Mouse (Mus musculus) kidney, postnatal 4 days (tissue): Measurements from ENCODE around the gene R3hdm1.
"Not testable (repeated sequence)": the region's sequence is repeated elsewhere in the genome, so short reads cannot be mapped to it uniquely, and the experiment has no call there.

Source experiments
- DNase-seq, 2 experiments: peaks; one replicate each; pipeline ENCODE4 v3.0.0; 2021; ENCODE audit warnings: mixed read lengths in 2 of 2

R3hdm1 gene

DNA sequence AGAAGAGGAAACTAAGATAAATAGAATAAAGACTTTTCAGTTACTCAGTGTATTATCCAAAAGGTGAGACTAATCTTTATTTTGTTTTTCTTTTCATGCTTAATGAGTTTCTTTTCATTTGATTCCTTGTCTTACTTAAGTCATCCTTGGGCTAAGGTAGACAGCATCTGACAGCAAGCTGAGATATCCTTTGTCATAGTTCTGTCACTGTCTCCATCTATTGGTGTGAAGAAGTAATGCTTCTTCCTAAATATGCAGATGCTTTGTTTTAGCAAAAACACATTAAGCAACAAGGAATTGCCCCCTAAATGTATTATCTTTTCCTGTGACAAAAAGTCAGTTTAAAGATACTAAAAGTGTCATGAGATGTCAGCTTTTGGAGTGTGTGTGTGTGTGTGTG lies 37.9 kb downstream of the R3hdm1 start:
- DNase-seq: no peak

DNA sequence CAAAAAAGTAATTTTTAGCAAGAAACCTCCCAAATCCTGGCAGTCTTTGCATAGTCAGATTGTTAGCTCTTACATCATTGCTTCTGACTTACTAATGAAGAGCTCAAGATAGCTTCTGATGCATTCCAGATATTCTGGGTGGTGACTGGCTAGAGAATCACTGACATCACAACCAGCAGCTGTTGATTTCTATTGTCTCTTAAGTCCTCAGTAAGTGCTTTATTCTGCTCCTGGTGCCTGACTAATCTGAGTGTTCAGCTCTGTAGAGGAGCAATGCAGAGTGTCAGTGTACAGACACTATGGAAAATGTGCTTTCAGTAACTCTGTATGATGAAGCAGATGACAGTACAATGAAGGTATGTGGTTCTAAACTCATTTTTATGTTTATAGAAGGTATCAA lies 38.6 kb downstream of the R3hdm1 start:
- DNase-seq: no peak

DNA sequence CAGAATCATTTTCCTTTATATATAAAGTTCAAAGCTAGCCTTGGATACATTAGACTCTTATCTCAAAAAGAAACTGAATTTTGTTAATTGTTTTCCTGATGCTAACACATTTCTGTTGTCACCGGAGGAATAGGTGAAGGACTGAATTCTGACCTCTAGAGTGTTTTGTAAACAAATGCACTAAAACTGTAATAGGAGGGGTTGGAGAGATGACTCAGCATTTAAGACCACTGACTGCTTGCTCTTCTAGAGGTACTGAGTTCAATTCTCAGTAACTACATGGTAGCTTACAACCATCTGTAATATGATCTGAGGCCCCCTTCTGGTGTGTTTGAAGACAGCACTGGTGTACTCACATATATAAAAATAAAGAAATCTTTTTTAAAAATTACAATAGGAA lies 63.9 kb downstream of the R3hdm1 start:
- DNase-seq: no peak

DNA sequence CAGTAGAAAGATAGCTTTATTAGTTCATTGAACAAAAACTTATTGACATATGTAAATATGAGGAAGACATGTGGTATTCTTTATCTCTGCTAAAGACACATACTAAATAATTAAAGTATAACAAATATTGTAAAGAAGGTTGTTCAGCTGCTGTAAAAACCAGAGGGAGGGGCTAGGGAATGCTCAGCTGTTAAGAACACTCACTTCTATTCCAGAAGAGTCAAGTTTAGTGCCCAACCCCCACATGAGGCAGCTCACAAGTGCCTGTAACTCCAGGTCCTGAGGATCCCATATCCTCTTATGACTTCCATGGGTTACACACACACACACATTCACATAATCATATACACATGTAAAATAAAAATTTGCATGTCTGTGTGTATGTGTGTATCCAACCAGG lies 67.0 kb downstream of the R3hdm1 start:
- DNase-seq: no peak

DNA sequence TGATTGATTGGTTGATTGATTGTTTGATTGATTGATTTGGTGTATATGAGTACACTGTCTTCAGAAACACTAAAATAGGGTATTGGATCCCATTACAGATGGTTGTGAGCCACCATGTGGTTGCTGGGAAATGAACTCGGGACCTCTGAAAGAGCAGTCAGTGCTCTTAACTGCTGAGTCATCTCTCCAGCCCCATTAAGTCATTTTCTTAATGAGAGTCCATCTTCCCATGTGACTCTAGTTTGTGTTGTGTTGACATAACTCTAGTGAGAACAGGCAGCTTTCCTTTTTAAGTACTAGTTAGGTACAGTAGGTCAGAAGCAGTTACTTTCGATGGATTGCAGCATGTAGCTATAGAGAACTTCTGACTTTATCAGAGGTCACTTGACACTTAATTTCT lies 88.3 kb downstream of the R3hdm1 start:
- no peak for DNase-seq

DNA sequence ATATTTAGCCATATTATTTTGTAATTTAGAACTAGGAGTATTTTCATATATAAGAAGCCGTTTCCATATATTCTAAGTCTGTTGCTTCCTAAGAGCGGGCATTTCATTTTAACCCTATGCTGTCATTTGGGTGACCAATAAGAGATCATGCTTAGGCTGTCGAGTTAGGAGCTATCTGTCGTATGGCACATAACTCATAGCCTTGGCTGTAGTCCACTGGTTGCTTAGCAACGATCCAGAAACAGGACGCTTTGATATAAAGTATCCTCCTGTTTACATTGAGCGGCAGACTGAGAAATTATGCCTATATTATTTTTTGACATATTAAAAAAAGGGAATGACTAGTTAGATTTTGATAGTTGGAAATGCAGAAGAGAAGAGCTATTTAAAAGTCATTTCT lies 89.3 kb downstream of the R3hdm1 start:
- no peak for DNase-seq

DNA sequence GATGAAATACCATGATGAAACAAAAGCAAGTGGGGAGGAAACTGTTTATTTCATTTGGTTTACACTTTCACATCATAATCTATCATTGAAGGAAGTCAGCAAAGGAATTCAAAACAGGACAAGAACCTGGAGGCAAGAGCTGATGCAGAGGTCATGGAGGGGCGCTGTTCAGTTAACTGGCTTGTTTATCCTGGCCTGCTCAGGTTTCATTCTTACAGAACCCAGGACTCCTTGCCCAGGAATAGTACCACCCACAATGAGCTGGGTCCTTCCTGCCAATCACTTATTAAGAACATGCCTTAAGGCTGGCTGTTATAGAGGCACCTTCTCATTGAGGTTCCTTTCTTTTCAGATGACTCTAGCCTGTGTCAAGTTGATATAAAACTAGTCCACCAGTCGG lies 90.9 kb downstream of the R3hdm1 start:
- no peak for DNase-seq

DNA sequence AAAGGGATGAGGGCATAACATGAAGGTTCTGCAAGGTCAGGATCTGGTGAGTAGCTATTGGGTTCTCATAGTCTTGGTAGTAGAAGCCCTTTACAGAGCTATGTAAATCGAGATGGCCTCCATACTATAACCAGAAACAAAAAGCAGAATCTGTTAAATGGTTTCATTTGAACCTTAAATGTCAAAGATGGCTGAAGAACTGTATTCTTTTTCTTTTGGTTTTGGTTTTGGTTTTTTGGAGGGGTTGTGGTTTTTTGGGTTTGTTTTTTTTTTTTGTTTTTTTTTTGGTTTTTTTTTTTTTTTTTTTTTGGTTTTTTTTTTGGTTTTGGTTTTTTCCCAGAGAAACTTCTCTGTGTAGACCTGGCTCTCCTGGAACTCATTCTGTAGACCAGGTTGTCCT lies 94.3 kb downstream of the R3hdm1 start:
- no peak for DNase-seq

DNA sequence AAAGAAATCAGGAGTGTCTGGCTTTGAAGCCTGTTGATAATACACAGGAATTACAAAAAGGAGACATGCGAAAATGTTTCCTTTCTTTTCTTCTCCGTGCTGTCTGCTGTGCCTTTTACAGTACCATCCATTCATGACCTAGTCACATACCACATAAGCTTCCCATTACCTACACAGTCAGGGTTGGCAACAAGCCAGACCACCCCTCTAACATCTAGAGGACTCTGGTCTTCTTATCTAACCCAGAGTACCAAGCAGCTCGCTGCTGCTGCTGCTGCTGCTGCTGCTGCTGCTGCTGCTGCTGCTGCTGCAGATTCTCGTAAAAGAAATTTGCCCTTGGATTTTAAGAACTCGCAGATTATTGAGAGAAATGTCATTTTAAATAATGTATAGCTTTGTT lies 110.2 kb downstream of the R3hdm1 start:
- DNase-seq: peak in 1 of 2 experiments; percentile 4

DNA sequence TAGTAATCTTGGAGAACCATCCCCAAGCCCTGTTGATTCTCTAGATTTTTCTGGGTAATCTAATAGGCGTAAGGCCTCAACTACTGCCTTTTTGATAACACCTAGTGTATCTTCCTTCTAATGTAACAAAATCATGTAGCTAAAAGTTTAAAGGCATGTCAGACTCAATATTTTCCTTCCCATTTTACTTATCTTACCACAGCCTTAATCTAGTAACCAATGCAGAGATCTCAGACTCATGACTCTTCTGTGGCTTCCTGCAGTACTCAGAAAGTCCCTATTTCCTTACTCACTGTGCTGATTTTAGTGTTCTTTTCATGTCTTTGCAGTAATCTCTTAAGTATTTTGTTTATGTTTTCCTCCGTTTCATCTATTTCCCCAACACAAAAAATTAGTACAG lies 118.8 kb downstream of the R3hdm1 start:
- no peak for DNase-seq

DNA sequence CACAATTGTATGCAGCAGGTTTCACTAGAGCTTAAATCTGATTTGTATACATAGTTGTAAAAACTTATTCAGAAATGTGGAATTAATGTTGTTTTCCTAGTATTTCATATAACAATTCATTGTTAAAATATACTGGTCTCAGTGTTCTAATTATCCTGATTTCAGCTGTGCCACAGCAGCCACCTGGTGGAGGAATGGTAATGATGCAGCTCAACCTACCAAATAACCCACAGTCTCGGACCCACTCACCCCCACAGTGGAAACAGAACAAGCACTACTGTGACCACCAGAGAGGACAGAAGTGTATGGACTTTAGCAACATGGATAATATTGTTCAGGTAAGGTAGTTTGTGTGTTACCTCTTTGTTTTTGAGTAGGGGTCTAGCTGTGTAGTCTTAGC lies 120.2 kb downstream of the R3hdm1 start:
- peak; percentile 8 to 14 for DNase-seq

DNA sequence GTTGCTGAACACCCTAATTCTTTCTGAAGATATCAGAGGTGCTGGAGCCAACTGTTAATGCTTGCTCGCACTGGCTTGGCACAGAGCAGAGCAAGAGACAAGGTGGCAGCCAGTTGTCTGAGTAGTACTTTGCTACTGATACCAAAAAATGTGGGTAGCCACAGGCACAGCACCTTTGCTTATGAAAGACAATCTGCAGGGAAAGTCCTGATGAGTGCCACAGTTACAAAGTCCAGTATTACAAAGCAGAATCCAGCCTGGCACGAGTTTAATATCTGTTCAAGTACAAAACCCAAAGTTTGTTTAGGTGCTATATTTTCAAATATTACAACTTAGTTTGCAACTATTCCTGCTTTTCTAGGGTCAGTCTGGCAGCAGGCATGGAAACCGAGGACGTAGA lies 132.1 kb downstream of the R3hdm1 start:
- no peak for DNase-seq

DNA sequence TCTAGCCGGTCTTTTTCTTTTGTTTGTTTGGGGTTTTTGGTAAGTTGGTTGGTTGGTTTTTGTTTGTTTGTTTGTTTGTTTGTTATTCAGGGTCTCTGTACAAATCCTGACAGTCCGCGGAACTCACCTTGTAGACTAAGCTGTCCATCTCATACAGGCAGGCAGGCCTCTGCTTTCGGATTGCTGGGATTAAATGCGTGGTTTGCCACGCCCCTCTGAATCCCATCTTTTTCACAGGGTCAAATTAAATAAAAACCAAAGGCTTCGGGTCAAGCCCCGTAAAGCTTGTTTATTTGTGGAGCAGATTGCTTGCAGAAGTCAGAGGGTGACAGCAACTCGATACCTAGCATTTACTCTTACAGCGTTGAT lies 140.5 kb downstream of the R3hdm1 start, which contains the start of gene Ubxn4:
Gene Ubxn4, plus strand, starts transcription at position 338 of the 369 bp plus-strand sequence.
- DNase-seq: no peak

DNA sequence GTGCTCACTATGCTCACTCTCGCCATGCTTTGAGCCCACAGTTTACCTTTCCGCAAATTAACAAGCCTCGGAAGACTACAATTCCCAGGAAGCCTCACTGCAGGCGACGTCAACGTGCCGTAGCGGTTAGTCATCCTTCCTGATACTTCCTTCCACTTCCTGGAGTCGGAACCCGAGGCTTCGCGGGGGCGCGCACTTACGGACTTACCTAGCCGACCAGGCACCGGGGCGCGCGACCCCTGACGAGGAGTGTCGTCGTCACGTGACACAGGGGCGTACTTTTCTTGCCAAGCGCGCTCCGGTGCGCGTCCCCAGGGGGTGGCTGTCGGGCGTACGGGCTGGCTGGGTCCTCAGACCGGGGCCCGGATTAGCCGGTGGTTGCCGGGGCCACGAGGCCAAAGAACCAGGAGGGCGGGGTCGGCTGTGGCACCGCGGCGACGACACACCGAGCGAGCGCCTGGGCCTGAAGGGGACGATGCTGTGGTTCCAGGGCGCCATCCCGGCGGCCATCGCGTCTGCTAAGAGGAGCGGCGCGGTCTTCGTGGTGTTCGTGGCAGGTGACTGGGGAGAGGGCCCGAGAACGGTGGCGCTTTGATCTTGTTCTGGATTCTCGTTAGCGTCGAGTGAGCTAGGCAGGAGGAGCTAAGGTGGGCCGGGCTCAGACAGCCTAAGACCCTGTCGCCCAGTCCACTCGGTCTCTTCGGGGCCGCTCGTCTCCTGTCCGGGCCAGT lies 141.1 kb downstream of the R3hdm1 start:
- DNase-seq: peak; percentile 97 to 99

DNA sequence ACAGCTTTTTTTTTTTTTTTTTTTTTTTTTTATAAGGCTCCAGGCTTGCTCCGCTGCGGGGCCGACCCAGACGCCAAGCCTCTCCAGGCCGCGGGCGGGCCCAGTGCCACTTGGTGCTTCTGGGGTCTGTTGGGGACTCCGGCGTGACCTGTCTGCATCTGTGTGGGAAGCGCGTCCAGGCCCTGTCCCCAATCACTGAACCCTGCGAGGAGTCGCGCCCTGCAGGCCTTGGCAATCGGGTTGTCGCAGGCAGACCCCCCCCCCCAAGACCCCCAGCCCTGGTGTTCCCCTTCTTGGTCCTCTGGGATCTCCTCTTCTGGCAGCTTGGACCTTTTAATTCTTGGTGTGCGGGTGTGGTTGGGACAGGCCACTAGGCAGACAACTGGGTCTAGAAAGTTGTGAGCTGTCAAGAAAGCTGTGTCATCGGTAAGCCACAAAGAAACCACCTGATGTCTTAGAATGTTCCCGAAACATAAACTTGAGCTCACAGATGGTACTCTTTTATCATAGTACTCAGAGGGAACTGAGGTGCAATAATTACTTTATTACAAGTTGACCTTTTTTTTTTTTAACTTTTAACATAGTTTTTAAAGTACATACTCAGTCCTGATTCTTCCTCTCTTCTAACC lies 141.7 kb downstream of the R3hdm1 start:
- DNase-seq: no peak

DNA sequence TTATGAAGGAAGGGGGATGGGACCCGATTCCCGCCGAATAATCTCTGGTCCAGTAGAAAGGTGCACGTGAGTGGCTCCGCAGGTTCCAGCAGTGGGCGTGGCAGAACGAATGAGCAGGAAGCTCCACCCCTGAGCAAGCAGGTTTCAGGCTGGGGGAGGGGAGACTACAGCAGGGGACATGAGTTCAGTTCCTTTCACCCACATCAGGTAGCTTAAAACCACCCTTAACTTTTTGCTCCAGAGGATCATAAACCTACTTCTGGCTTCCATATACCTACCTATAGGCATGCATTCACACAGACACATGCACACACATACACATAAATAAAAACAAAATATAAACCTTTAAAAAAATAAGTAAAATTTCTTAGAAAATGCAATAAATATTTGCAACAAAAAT lies 164.0 kb downstream of the R3hdm1 start:
- not testable (repeated sequence) for DNase-seq

DNA sequence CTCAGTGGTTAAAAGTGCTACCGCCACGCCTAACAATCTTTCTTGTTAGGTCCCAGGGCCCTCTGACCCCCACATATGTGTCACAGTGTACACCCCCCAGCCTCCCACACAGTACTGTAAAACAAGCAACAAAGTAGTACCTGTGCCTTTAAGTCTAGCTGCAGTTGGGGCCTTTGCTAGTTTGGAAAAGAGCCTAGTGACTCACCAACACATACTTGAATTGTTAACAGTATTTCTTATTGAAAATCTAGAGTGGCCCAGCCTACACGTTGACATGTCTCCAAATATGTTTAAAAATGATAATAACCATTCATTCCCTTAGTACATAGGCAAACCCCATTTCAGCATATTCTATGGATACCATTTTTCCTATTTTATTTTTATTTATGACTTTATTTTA lies 167.6 kb downstream of the R3hdm1 start:
- no peak for DNase-seq

DNA sequence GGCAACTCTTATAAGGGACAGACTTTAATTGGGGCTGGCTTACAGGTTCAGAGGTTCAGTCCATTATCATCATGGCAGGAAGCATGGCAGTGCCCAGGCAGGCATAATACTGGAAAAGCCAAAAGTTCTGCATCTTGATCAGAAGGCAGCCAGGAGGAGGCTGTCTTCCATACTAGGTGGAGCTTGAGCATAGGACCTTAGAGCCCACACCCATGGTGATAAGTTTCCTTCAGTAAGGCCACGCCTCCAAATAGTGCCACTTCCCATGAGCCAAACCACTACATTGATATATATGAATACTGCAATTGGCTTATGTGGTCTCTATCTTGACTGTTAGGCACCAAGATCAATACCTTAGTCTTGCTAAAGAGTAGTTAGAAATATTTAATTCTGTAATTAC lies 172.8 kb downstream of the R3hdm1 start:
- no peak for DNase-seq

DNA sequence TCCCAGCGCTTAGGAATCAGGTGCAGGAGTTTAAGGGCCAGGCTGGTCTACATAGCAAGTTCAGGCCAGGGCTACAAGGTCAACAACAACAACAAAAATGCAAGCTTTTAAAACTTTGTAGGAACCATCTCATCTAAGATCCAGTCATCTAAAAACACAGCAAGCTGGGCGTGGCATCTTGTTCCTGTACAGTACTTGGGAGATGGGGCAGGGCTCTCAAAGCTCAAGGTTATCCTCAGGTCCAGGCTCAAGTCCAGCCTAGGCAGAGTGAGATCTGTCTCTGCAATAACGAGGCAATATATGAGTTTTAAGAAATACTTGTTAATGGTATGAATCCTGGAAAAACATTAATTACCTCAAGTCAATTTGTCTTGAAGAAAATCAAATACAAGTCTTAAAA lies 175.5 kb downstream of the R3hdm1 start:
- DNase-seq: no peak

DNA sequence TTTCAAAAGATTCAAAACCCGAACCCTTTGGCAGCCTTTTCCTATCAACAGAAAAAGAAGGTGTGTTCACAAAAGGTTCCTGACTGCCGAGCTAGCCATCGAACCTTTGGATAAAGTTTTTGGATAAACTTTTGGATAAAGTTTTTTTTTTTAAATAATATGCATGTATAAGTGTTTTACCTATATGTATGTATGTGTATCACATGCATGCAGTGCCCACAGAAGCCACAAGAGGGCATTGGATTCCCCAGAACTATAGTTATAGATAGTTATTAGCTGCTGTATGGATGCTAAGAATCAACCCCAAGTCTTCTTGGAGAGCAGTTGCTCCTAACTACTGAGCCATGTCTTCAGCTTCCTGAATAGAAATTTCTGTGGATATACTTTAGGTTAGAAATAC lies 178.7 kb downstream of the R3hdm1 start:
- peak in 1 of 2 experiments; percentile 14 for DNase-seq

DNA sequence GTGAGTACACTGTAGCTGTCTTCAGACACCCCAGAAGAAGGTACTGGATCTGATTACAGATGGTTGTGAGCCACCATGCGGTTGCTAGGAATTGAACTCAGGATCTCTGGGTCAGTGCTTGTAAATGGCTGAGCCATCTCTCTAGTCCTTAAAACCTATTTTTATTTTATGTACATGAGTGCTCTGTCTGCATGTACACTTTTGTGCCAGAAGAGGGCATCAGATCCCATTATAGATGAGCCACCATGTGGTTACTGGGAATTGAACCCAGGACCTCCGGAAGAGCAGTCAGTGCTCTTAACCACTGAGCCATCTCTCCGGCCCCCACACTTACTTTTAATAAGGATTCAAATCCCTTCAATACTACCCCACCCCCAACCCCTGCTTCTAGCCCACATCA lies 179.8 kb downstream of the R3hdm1 start:
- DNase-seq: no peak

DNA sequence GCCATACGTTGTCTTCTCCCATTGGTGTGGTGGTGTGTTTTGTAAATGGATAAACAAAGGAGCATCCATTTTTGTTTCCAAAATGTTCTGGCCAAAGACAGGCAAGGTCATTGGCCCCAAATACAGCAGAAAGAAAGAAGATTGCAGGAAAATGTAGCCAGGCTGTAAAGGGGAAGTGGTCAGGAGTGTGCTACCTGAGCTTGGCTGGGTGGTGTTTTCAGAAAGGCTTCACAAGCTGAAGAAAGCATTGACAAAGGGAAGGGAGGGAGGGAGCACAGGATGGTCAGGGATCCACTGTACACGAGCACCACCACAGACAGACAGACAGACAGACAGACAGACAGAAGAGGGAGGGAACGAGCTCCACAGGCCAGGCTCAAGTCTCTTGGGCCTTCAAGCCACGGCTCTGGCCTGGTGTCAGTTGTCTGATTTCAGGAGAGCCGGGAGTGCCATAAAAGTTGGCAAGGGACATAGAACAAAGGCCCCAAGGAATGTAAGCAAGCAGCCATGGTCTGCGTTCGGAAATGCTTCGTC lies 181.1 kb downstream of the R3hdm1 start:
- no peak for DNase-seq

DNA sequence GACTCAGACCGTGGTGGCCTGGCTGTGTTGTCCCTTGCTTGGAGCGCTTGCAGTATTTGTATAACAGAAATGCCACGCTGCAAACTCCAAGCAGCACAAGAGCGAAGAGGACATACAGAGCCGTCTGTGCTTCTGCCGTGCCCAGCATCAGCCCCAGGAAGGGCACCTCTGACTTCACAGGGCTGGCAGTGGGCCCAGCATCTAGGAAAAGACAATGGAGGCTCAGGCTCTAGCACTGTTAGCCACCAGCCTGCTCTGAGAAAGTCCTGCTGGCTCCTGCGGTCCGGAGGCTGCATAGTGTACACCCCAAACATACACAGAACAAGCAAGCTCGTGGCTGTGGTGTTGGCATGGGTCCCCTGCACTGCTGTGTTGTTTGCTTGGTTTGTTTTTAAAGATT lies 182.0 kb downstream of the R3hdm1 start:
- DNase-seq: no peak
